Mouse (Mus musculus) heart, embryonic 11.5 days (tissue): ENCODE data around the gene Trp53bp2. TPM values are rescaled to one million over a fixed set of nuclear protein-coding genes. Genes with fewer than 3 reads are reported as not detected.

Source experiments
- ATAC-seq: fragments of 200-750 bp; cut with Nextera tagmentation; replicated peaks from 2 replicates; pipeline ENCODE4 v1.8.0; 2017; ENCODE audit warnings: moderate library complexity; ENCODE audit not compliant: insufficient number of reproducible peaks, low FRiP score, low TSS enrichment
- H3K27ac ChIP-seq: fragments of 300-500 bp; sonication (generic); 2 replicates; pipeline ENCODE4 v1.5.1; 2014; ENCODE audit warnings: mild to moderate bottlenecking, low read depth, low read length
- H3K27me3 ChIP-seq: fragments of 300-500 bp; sonication (generic); 2 replicates; pipeline ENCODE4 v1.6.1; 2014; ENCODE audit warnings: mild to moderate bottlenecking, low read length, mixed read lengths; ENCODE audit not compliant: control insufficient read depth, insufficient read depth
- H3K36me3 ChIP-seq: fragments of 300-500 bp; sonication (generic); 2 replicates; pipeline ENCODE4 v1.6.1; 2014; ENCODE audit warnings: mild to moderate bottlenecking, low read length, moderate library complexity, mixed read lengths; ENCODE audit not compliant: control insufficient read depth, insufficient read depth
- H3K4me1 ChIP-seq: fragments of 300-500 bp; sonication (generic); 2 replicates; pipeline ENCODE4 v1.6.1; 2014; ENCODE audit warnings: low read length; ENCODE audit not compliant: control insufficient read depth, insufficient read depth
- H3K4me2 ChIP-seq: fragments of 300-500 bp; sonication (generic); 2 replicates; pipeline ENCODE4 v1.6.1; 2014; ENCODE audit warnings: mild to moderate bottlenecking, moderate library complexity
- H3K4me3 ChIP-seq: fragments of 300-500 bp; sonication (generic); 2 replicates; pipeline ENCODE4 v1.5.1; 2014; ENCODE audit warnings: low read depth, low read length
- H3K9ac ChIP-seq: fragments of 300-500 bp; sonication (generic); 2 replicates; pipeline ENCODE4 v1.6.1; 2014; ENCODE audit warnings: mild to moderate bottlenecking, low read depth, low read length, moderate library complexity
- H3K9me3 ChIP-seq: fragments of 300-500 bp; sonication (generic); replicated peaks from 2 replicates; pipeline ENCODE4 v1.6.1; 2016; ENCODE audit warnings: low read length; ENCODE audit not compliant: control insufficient read depth
- WGBS: fragments of 180-500 bp; shearing (Covaris S2); extraction: QIAGEN DNeasy Blood & Tissue Kit; methylation state at CpG from one replicate; pipeline ENCODE4 v1.1.7; 2014; ENCODE audit not compliant: insufficient replicate concordance; 5-methylcytosine and 5-hydroxymethylcytosine counted together
- polyA plus RNA-seq: library from polyadenylated mRNA; unstranded; fragments of >200 nt; fragmentation: Nextera tagmentation; extraction: Ambion mirVana; gene quantifications from 2 replicates; pipeline ENCODE4 v1.2.1, GENCODE M21; 2014

The Trp53bp2 gene
- polyA plus RNA-seq, 1 experiment from 2014 or later = 16.3 TPM

DNA sequence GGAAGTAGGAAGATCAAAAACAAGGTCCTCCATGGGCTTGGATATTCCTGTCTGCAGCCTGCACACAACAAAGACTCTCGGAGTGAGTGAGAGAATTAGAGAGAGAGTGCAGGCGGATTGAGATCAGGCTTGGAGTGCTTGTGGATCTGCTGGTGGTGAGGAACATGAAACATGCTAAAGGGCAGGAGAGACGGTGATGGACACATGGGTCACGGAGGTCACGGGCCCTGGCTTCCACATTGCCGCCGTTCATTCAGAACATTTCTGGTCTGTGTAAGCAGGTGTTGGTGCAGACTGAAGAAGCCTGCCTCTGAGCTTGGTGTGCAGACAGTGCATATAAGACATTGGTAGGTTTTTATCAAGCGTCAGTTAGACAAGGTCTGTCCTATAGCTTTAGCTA, 50.5 kb downstream of the Trp53bp2 start:
- H3K4me3 ChIP-seq = no peak overlapping the region
- H3K36me3 ChIP-seq = peaks cover 11% of the 10 kb centered on the region
- no peak overlapping the region for H3K9ac ChIP-seq
- no peak overlapping the region for H3K4me2 ChIP-seq
- peaks cover 2% of the 10 kb centered on the region; the same call in 1 of the 2 replicates for H3K4me1 ChIP-seq
- 74% methylated on average over 8 of the region's 8 CpGs for WGBS
- H3K9me3 ChIP-seq = no peaks in the 10 kb centered on the region
- no peak for ATAC-seq
- H3K27ac ChIP-seq = no peak overlapping the region
- no peaks in the 10 kb centered on the region for H3K27me3 ChIP-seq

DNA sequence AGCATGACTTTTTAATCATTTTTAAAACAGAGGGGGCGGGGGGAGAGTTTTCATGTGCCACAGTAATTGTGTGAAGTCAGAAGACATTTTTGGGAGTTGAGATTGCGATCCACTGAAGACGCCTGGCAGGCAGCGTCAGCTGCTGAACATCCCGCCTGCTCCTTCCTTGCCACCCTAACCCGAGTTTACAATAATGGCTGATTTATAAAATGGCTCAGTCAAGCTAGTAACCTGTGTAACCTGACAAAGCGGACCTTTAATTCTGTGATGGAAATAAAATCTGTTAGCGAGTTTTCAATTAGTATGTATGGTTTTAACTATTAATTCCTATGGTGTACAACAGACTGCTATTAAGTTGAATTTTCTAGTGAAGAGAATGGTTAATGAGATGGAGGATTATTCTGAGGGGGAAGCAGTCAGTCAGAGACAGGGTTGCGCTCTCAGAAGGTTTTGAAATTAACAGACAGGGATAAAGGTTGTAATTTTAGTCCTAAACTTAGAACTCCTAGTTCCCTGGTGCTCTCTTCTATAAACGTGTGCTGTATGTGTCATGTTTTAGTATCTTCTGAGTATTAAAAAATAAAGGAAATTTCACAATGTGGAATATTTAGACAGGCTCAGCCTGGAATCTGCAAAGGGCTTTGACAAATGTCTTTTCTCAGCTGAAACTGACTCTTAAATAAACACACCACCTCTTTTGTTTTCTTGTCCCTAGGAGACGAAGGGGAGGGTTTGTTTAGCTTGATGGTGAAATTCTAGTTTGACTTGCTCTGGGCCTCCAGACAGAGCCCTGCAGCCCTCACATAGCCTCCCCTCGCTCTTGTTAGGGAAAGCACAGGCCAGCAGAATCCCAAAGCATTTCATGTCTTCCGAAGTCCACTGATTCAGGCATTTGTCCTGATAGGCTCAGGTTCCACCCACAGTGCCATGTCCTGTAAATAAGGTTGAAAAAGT, 51.6 kb downstream of the Trp53bp2 start:
- Histone ChIP-seq H3K4me2 (no peak overlapping the region), H3K9me3 (no peaks in the 10 kb centered on the region), H3K36me3 (peaks cover 10% of the 10 kb centered on the region), H3K9ac (no peak overlapping the region), H3K27ac (peak overlapping the region; percentile 54; the same call in 1 of the 2 replicates), H3K4me3 (no peak overlapping the region), H3K27me3 (no peaks in the 10 kb centered on the region), H3K4me1 (0 out of 2 replicates have a peak, but pooled peaks cover 5% of the 10 kb centered on the region)
- WGBS = 70% methylated on average over 13 of the region's 13 CpGs
- no peak for ATAC-seq

DNA sequence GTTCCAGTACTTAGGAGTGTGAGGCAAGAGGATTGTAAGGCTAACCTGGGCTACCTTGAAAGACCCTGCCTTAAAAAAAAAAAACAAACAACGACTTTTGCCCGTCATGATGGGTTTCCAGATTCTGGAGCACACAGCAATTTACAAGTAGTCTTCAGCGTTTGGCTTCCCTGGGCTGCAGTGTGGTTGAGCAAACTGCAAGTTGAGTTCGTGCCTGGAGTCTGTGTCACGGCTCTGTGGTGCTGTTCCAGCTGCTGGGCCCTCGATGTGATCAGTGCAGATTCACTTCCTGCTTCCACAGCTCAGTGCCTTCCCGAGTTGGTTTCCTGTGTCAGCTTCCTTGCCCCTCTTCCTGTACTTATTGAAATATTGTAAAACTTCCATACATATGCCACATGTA, 52.3 kb downstream of the Trp53bp2 start:
- ATAC-seq = no peak
- no peak overlapping the region for H3K9ac ChIP-seq
- WGBS = 50% methylated on average over 7 of the region's 7 CpGs
- H3K27me3 ChIP-seq = no peaks in the 10 kb centered on the region
- H3K36me3 ChIP-seq = peaks cover 6% of the 10 kb centered on the region; the same call in 1 of the 2 replicates
- H3K4me1 ChIP-seq = 0 out of 2 replicates have a peak, but pooled peaks cover 5% of the 10 kb centered on the region
- no peak overlapping the region for H3K4me2 ChIP-seq
- H3K27ac ChIP-seq = peak overlapping the region; percentile 54
- H3K4me3 ChIP-seq = no peak overlapping the region
- no peaks in the 10 kb centered on the region for H3K9me3 ChIP-seq

DNA sequence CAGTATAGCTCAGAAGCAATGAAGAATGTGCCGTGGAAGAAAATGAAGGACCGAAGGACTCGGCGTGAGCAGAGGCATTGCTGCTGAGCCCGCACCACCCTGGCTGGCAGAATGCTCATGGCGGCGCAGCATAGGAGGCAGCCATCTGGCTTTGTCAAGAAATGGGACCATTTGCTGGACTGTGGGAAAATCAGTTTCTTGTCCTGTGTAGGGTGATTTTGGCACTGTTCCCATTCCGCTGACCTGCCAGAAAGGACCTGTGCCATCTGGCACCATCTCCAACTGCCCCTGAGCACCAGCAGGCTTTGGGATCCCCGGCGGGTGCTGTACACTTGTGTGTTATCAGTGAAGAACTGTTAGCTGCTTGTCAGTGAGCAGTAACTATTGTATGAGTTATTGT, 52.8 kb downstream of the Trp53bp2 start:
- Histone ChIP-seq H3K4me1 (0 out of 2 replicates have a peak, but pooled peaks cover 5% of the 10 kb centered on the region), H3K9ac (no peak overlapping the region), H3K9me3 (no peaks in the 10 kb centered on the region), H3K27ac (0 out of 2 replicates have a peak overlapping the region, but pooled peaks have one; percentile 50), H3K4me3 (no peak overlapping the region), H3K4me2 (no peak overlapping the region), H3K36me3 (peaks cover 8% of the 10 kb centered on the region; the same call in 1 of the 2 replicates), H3K27me3 (no peaks in the 10 kb centered on the region)
- no peak for ATAC-seq
- 83% methylated on average over 10 of the region's 10 CpGs for WGBS

DNA sequence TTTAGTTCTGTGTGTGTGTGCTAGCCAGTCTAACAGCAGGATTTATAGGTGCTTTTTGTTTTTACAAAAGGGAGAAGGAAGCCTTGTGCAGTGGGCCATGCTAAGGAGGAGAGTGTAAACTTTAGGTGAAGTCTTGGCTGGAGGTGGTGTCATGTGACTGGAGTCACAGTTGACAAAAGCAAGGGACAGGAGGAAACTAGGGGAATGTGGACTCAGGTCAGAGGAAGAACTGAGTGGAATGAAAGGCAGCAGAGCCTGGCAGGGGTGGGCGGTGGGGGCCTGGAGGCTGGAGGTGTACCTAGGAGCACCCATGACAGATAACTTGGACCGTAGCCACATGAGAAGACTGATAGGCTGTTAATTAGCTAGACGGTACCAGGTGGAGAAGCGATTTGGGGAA, 56.3 kb downstream of the Trp53bp2 start:
- Histone ChIP-seq H3K4me1 (0 out of 2 replicates have a peak, but pooled peaks cover 5% of the 10 kb centered on the region), H3K9me3 (no peaks in the 10 kb centered on the region), H3K27ac (peak overlapping the region; percentile 35; the same call in 1 of the 2 replicates), H3K36me3 (peaks cover 18% of the 10 kb centered on the region), H3K9ac (no peak overlapping the region), H3K4me3 (no peak overlapping the region), H3K27me3 (no peaks in the 10 kb centered on the region), H3K4me2 (no peak overlapping the region)
- 62% methylated on average over 4 of the region's 4 CpGs for WGBS
- ATAC-seq = no peak

DNA sequence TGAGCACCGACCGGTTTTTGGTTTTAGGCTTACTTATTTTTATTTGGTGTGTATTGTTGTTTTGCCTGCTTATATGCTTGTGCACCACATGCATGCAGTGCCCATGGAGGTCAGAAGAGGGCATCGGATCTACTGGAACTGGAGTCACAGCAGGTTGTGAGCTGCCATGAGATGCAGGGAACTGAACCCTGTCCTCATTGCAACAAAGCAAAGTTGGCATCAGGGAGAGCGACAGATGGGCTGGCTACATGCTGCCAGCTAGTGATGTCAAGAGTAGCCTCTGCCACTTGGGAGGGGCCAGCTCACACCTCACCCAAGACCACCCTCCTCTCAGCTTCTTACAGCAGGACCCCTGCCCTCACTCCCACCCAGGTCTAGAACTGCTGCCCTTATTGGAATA, 57.0 kb downstream of the Trp53bp2 start:
- no peak overlapping the region for H3K4me3 ChIP-seq
- H3K27me3 ChIP-seq = no peaks in the 10 kb centered on the region
- no peak for ATAC-seq
- H3K4me1 ChIP-seq = 0 out of 2 replicates have a peak, but pooled peaks cover 3% of the 10 kb centered on the region
- WGBS = 85% methylated on average over 4 of the region's 4 CpGs
- no peak overlapping the region for H3K9ac ChIP-seq
- no peak overlapping the region for H3K4me2 ChIP-seq
- H3K27ac ChIP-seq = peak overlapping the region; percentile 35; the same call in 1 of the 2 replicates
- peaks cover 19% of the 10 kb centered on the region for H3K36me3 ChIP-seq
- no peaks in the 10 kb centered on the region for H3K9me3 ChIP-seq

DNA sequence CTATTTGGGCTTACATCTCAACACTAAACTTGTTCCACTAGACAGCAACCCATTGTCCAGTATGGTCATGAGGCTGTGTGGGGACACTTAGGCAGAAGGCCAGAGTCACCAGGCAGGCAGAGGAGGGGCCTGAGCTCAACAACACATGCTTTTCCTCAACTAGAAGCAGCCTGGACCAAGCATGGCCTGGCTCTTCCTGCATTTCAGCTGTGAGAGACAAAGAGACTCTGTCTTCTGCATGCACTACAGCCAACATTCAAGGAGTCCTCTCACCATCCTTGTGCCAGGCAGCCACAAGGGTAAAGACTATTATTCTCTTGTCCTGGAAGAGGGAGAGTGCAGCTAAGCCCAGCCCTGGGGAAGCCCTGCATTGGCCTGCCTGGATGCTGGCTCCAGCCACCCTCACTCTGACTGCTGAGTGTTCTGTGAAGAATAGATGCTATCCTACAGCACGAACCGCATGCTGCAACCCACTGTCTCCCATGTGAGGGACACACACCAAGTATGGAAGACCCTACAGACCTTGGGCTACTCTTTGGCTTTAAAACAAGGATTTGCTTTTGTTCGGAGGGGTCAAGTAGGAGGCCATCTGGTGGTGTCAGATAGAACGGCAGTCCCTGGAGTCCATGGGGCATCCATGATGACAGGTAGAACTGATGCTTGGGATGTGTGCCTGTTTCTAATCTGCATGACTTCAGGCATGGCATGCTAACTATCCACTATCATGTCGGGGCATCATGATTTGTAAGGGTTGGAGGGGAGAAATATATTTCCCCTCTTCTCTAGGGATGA, 66.2 kb downstream of the Trp53bp2 start:
- Histone ChIP-seq H3K4me1 (no peaks in the 10 kb centered on the region), H3K9ac (no peak overlapping the region), H3K4me3 (no peak overlapping the region), H3K27ac (no peak overlapping the region), H3K9me3 (no peaks in the 10 kb centered on the region), H3K36me3 (peaks cover 27% of the 10 kb centered on the region), H3K27me3 (no peaks in the 10 kb centered on the region), H3K4me2 (no peak overlapping the region)
- no peak for ATAC-seq
- 78% methylated on average over 5 of the region's 5 CpGs for WGBS

DNA sequence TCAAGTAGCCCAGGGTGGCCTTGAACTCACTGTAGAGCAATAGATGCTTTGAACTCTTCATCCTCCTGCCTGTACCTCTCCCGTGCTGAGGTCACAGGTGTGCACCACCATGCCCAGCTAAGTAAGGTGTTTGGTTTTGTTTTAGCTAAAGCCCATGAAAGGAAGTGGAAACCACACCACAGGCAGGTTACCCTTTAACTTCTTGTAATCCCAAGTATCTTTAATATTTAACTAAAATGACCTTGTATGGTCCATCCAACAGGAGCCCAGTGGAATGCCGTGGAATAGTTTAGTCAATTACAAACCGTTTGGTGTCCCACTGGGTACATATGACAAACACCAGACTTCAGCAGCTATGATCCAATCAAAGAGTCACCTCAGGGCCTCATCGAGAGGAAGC, 70.0 kb downstream of the Trp53bp2 start:
- WGBS = 75% methylated on average over 4 of the region's 4 CpGs
- H3K9ac ChIP-seq = no peak overlapping the region
- H3K4me1 ChIP-seq = no peaks in the 10 kb centered on the region
- H3K9me3 ChIP-seq = no peaks in the 10 kb centered on the region
- H3K27me3 ChIP-seq = no peaks in the 10 kb centered on the region
- peaks cover 21% of the 10 kb centered on the region for H3K36me3 ChIP-seq
- no peak for ATAC-seq
- no peak overlapping the region for H3K4me2 ChIP-seq
- H3K4me3 ChIP-seq = no peak overlapping the region
- H3K27ac ChIP-seq = no peak overlapping the region
